Mouse (Mus musculus): ENCODE measurements around the gene Uap1l1. TPM values are rescaled to one million over a fixed set of nuclear protein-coding genes. Genes with fewer than 3 reads are reported as not detected.
"Not testable (repeated sequence)": the region's sequence is repeated elsewhere in the genome, so short reads cannot be mapped to it uniquely, and the experiment has no call there.

Gene Uap1l1
- 9.9 and 14.9 TPM in 2 replicates for polyA plus RNA-seq (2015; fragmentation: Nextera tagmentation; extraction: Ambion mirVana)

DNA sequence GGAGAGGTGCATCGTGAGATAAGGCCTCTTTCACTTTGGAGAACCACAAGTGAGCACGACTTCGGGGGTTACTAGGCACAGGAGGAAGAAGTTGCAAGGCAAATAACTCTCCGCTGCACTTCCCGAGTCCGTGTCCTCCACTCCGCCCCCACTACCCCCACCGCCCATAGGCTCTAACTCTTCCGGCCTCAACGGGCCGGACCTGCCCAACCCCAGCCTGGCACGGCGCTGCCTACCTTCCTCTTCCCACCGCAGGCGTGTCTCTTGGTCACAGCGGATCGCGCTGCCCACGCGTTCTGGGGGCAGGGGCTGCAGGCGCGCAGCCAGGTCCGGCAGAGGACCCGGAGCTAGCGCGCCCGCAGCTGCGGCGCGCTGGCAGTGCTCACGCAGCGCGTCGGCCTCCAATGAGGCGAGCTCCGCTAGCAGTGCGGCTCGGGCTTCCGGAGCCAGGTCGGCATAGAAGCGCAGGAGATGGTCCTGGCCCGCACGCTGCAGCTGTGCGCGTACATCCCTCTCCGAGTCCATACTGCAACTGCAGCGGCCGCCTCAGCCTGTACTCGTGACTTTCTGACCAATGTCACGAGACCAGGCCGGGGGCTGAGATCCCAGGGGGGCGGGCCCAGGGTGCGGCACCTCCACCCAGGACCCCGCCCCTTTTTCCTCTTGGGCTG, at the start of gene Uap1l1:
TSS of gene Uap1l1 (minus strand) at position 592 of the 671 bp plus-strand sequence.
- Histone ChIP-seq H3K4me1 (no peaks in the 10 kb centered on the region), H3K27ac (no peak within 1 kb of the TSS), H3K9me3 (no peaks in the 10 kb centered on the region), H3K4me2 (peak within 1 kb of the TSS; percentile 96), H3K36me3 (no peaks in the 10 kb centered on the region; the same call in 1 of the 2 replicates), H3K9ac (peak within 1 kb of the TSS; percentile 83), H3K27me3 (peaks cover 36% of the 10 kb centered on the region), H3K4me3 (peak within 1 kb of the TSS; percentile 66)
- ATAC-seq (ENCODE audit: insufficient number of reproducible peaks, insufficient read depth, low FRiP score, low TSS enrichment, low read depth): peak; percentile 77
- under 1% methylated on average over 54 of the region's 54 CpGs for WGBS

DNA sequence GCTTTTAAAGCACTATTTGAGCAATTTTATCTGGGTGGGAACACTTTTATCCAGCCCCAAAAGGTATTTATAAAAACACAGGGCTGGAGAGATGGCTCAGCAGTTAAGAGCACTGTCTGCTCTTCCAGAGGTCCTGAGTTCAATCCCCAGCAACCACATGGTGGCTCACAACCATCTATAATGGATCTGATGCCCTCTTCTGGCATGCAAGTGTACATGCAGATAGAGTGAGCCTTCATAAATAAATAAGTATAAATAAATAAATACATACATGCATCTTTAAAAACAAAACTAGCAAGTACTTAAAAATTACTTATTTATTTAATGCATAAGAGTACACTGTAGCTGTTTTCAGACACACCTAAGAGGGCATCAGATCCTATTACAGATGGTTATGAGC, 48.0 kb upstream of the Uap1l1 start:
- H3K27ac ChIP-seq; H3K36me3 ChIP-seq; ATAC-seq (ENCODE audit: insufficient number of reproducible peaks, insufficient read depth, low FRiP score, low TSS enrichment, low read depth); H3K9ac ChIP-seq; H3K9me3 ChIP-seq; H3K4me3 ChIP-seq; H3K27me3 ChIP-seq; H3K4me1 ChIP-seq; H3K4me2 ChIP-seq: not testable (repeated sequence)

DNA sequence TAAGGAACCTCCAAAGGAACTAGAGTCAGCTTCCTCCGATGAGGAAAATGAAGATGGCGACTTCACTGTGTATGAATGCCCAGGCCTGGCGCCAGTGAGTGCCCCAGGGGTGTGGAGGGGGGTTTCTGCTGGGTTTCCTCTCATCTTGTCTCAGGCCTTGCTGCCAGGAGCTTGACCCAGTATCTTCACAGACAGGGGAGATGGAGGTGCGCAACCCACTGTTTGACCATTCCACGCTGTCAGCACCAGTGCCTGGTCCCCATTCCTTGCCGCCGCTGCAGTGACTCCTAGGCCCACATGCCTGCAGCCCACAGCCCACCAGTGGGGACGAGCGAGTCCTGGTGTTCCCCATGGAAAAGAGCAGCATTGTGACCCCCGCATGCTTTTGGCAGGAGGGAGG, 43.4 kb upstream of the Uap1l1 start:
- no peaks in the 10 kb centered on the region for H3K9me3 ChIP-seq

DNA sequence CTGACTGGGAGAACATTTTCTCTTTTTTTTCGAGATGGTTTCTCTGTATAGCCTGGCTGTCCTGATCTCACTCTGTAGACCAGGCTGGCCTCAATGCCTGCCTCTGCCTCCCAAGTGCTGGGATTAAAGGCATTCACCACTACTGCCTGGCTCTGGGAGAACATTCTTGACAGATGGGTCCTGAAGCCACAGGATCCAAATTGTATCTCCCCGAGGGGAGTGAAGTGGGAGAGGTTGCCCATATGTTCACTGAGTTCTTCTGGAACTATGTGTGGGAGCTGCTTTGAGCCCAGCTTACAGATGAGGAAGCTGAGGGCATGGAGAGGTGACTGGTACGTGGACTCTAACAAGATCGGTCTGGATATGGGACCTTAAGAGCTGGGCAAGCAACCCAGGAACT, 38.5 kb upstream of the Uap1l1 start:
- 86% methylated on average over 4 of the region's 4 CpGs for WGBS
- H3K4me1 ChIP-seq: peaks cover 14% of the 10 kb centered on the region; the same call in 1 of the 2 replicates
- no peak for ATAC-seq (ENCODE audit: insufficient number of reproducible peaks, insufficient read depth, low FRiP score, low TSS enrichment, low read depth)
- no peaks in the 10 kb centered on the region for H3K36me3 ChIP-seq
- no peak overlapping the region for H3K27ac ChIP-seq
- H3K4me2 ChIP-seq: peak overlapping the region; percentile 80
- H3K9me3 ChIP-seq: no peaks in the 10 kb centered on the region
- H3K27me3 ChIP-seq: peaks cover 72% of the 10 kb centered on the region
- H3K9ac ChIP-seq: no peak overlapping the region
- peak overlapping the region; percentile 63 for H3K4me3 ChIP-seq

More for the DNA sequence above, 43.4 kb upstream of the Uap1l1 start:
- H3K27me3 ChIP-seq: peaks cover 29% of the 10 kb centered on the region
- no peak overlapping the region for H3K4me2 ChIP-seq
- no peak overlapping the region for H3K9ac ChIP-seq
- no peaks in the 10 kb centered on the region for H3K4me1 ChIP-seq
- no peak overlapping the region for H3K4me3 ChIP-seq
- no peak for ATAC-seq (ENCODE audit: insufficient number of reproducible peaks, insufficient read depth, low FRiP score, low TSS enrichment, low read depth)
- WGBS: 83% methylated on average over 10 of the region's 10 CpGs
- H3K27ac ChIP-seq: no peak overlapping the region
- no peaks in the 10 kb centered on the region for H3K36me3 ChIP-seq

DNA sequence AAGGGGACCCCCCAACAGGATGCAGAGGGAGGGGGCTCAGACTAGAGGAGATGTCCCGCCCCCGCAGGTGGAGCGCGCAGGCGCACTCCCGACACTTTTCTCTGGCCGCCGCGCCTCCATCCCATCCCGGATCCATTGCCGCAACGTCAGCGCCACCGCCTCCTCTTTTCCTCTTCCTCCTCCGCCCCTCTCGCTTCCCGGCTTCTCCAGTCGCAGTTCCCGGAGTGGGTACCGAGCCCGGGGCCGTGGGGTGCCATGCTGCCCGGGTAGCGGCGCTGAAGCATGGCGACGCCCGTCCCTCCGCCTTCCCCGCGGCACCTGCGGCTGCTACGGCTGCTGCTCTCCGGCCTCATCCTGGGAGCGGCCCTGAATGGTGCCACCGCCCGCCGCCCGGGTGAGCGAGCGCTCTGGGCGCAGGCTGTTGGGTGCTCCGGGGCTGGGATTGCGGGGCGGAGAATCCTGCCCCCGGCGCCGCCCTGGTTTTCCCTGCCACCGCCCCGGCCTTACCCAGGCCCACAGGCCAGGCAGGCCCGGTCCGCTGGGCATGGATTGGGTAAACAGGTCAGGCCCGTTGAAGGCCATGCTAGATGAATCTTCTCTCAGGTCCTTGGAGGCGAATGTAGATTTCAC, 37.6 kb upstream of the Uap1l1 start:
- WGBS: 2% methylated on average over 53 of the region's 54 CpGs
- H3K27ac ChIP-seq: no peak overlapping the region; the same call in 1 of the 2 replicates
- peaks cover 81% of the 10 kb centered on the region for H3K27me3 ChIP-seq
- peak overlapping the region; percentile 80 for H3K4me2 ChIP-seq
- no peaks in the 10 kb centered on the region for H3K9me3 ChIP-seq
- peak overlapping the region; percentile 74 for H3K9ac ChIP-seq
- ATAC-seq (ENCODE audit: insufficient number of reproducible peaks, insufficient read depth, low FRiP score, low TSS enrichment, low read depth): no peak
- H3K4me3 ChIP-seq: peak overlapping the region; percentile 63
- peaks cover 14% of the 10 kb centered on the region; the same call in 1 of the 2 replicates for H3K4me1 ChIP-seq
- H3K36me3 ChIP-seq: no peaks in the 10 kb centered on the region

DNA sequence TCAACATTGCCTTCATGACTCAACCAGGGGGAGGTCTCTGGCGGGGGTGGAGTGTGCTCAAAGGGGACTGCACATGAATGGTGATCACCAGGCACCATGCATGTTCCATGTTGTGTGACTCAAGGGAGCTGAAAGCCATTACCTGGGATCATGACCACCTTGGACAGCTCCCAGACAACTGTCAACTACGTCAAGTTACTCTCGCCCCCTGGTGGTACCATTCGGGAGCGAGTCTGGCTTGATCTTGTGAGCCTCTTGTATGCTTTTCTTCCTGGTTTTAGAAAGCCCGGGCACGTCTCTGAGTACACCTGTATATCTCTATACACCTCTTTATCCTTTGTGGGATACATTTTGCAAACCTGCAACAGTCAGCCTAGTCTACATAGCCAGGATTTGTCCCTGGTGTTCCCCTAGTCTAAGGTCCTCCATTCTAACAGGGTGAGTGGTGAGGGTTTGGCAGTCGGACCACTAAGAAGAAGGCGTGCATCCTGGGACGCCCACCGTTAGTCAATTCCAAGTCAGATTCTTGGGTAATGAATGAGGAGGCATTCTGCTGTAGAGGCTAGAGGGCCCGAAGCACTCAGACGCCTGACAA, 37.0 kb upstream of the Uap1l1 start:
- Histone ChIP-seq H3K4me1 (peaks cover 14% of the 10 kb centered on the region; the same call in 1 of the 2 replicates), H3K27me3 (peaks cover 87% of the 10 kb centered on the region), H3K27ac (no peak overlapping the region; the same call in 1 of the 2 replicates), H3K4me2 (peak overlapping the region; percentile 80), H3K36me3 (no peaks in the 10 kb centered on the region), H3K9ac (peak overlapping the region; percentile 74), H3K9me3 (no peaks in the 10 kb centered on the region), H3K4me3 (peak overlapping the region; percentile 63)
- ATAC-seq (ENCODE audit: insufficient number of reproducible peaks, insufficient read depth, low FRiP score, low TSS enrichment, low read depth): 0 out of 2 replicates have a peak, but pooled peaks have one; percentile 33
- under 1% methylated on average over 13 of the region's 13 CpGs for WGBS

DNA sequence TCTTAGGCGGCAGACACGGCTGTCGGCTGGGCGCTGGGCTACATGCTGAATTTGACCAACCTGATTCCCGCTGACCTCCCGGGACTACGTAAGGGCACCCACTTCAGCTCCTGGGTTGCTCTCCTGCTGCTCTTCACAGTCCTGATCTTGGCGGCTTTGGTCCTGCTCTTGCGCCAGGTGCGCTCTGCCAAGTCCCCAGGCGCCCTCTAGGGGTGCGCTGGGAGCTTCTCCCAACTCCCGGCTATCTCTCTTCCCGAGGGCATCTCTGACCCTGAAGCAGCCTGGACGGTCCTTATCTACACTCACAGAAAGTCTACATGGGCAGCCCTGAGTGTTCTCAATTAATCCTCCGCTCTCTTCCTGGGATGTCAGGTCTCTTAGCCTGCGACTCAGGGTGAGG, 35.3 kb upstream of the Uap1l1 start:
- Histone ChIP-seq H3K36me3 (no peaks in the 10 kb centered on the region), H3K9me3 (no peaks in the 10 kb centered on the region), H3K9ac (no peak overlapping the region), H3K27ac (no peak overlapping the region), H3K4me3 (0 out of 2 replicates have a peak overlapping the region, but pooled peaks have one; percentile 11), H3K4me2 (peak overlapping the region; percentile 37), H3K27me3 (peaks cover 95% of the 10 kb centered on the region), H3K4me1 (peaks cover 23% of the 10 kb centered on the region)
- no peak for ATAC-seq (ENCODE audit: insufficient number of reproducible peaks, insufficient read depth, low FRiP score, low TSS enrichment, low read depth)
- 4% methylated on average over 17 of the region's 17 CpGs for WGBS

DNA sequence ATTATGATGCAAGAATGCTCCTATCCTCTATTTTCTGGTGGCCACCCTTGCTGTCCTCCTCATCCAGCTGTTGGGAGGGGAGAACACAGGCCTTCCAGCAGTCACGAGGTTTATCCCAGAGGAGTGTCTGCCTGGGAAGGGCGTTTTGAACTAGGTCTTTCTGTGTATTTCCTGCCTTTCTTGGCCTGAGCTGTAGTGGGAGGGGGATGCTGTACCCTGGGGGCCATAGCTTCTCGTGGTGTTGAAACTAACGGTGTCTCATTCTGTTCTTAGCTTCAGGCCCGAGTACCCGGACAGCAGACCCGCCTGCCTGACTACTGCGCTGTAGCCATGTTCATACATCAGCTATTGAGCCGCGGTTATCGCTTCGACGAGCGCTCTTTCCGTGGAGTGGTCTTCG, 34.8 kb upstream of the Uap1l1 start:
- no peaks in the 10 kb centered on the region for H3K36me3 ChIP-seq
- H3K27me3 ChIP-seq: peaks cover 96% of the 10 kb centered on the region
- no peaks in the 10 kb centered on the region for H3K9me3 ChIP-seq
- peak overlapping the region; percentile 37 for H3K4me2 ChIP-seq
- H3K4me1 ChIP-seq: peaks cover 26% of the 10 kb centered on the region
- WGBS: 17% methylated on average over 16 of the region's 16 CpGs
- H3K4me3 ChIP-seq: 0 out of 2 replicates have a peak overlapping the region, but pooled peaks have one; percentile 11
- no peak for ATAC-seq (ENCODE audit: insufficient number of reproducible peaks, insufficient read depth, low FRiP score, low TSS enrichment, low read depth)
- no peak overlapping the region for H3K27ac ChIP-seq
- H3K9ac ChIP-seq: no peak overlapping the region

DNA sequence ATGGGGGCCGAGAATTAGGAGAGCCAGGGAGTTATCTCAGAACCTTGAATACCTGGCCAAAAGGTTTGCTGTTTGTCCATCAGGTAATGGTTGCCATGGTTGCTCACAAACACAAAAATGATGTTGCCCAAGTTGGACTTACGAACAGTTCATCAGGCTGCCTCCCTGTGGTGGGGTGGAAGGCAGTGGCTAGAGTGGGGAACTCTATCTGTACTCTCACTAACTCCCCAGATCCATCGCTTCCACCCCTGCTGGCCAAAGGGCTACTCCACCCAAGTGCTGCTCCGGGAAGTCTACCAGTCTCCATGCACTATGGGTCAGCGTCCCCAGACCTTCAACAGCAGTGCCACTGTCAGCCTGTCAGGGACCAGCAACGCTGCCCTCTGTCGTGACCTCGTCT, 33.6 kb upstream of the Uap1l1 start, which contains the start of gene Npdc1:
TSS of gene Npdc1 (plus strand) at position 301 of the 400 bp plus-strand sequence.
- Histone ChIP-seq H3K4me3 (no peak within 1 kb of the TSS), H3K4me2 (no peak within 1 kb of the TSS), H3K27me3 (peaks cover 100% of the 10 kb centered on the region), H3K27ac (no peak within 1 kb of the TSS), H3K4me1 (peaks cover 32% of the 10 kb centered on the region), H3K36me3 (no peaks in the 10 kb centered on the region), H3K9ac (no peak within 1 kb of the TSS), H3K9me3 (no peaks in the 10 kb centered on the region)
- WGBS: 67% methylated on average over 8 of the region's 8 CpGs
- no peak for ATAC-seq (ENCODE audit: insufficient number of reproducible peaks, insufficient read depth, low FRiP score, low TSS enrichment, low read depth)

DNA sequence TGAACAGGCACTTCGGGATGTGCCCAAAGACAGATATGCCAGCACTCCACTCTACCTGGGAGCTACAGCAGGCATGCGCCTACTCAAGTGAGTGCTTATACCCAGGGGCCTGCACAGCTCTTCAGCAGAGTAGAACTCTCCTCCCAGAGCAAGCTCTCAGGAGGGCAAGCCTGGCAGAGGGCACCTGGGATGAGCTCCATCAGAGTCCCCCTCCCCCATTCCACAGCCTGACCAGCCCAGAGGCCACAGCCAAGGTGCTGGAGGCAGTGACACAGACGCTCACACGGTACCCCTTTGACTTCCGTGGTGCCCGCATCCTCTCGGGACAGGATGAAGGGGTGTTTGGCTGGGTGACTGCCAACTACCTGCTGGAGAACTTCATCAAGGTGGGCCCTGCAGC, 32.6 kb upstream of the Uap1l1 start:
- no peak overlapping the region for H3K27ac ChIP-seq
- no peak overlapping the region for H3K4me2 ChIP-seq
- WGBS: 93% methylated on average over 7 of the region's 7 CpGs
- H3K9me3 ChIP-seq: no peaks in the 10 kb centered on the region
- no peak overlapping the region for H3K9ac ChIP-seq
- H3K4me1 ChIP-seq: peaks cover 32% of the 10 kb centered on the region
- no peaks in the 10 kb centered on the region for H3K36me3 ChIP-seq
- no peak for ATAC-seq (ENCODE audit: insufficient number of reproducible peaks, insufficient read depth, low FRiP score, low TSS enrichment, low read depth)
- no peak overlapping the region for H3K4me3 ChIP-seq
- H3K27me3 ChIP-seq: peaks cover 94% of the 10 kb centered on the region

DNA sequence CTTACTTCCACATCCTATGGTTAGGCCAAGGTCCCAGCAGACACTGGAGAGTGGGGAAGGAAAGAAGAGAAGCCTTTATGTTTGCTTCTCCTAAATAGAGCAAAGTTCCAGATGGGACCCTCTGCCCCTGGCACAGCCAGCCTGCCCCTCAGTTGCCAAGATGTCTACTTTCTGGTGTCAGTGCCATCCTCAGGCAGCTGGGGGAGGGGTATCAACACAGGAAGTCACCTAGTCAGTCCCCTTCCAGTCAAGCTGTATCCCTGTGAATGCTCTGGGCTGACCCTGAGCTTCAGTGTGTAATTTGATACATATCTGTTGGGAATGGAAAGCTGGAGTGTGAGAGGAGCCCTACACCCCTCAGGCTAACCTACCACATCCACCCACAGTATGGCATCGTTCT, 31.5 kb upstream of the Uap1l1 start:
- H3K4me1 ChIP-seq: peaks cover 27% of the 10 kb centered on the region
- H3K27me3 ChIP-seq: peaks cover 84% of the 10 kb centered on the region
- H3K4me2 ChIP-seq: no peak overlapping the region
- 24% methylated on average over 1 of the region's 1 CpGs for WGBS
- H3K4me3 ChIP-seq: no peak overlapping the region
- no peak for ATAC-seq (ENCODE audit: insufficient number of reproducible peaks, insufficient read depth, low FRiP score, low TSS enrichment, low read depth)
- no peaks in the 10 kb centered on the region for H3K9me3 ChIP-seq
- no peaks in the 10 kb centered on the region for H3K36me3 ChIP-seq
- no peak overlapping the region for H3K9ac ChIP-seq
- H3K27ac ChIP-seq: no peak overlapping the region

Measured in embryonic facial prominence, embryonic 13.5 days (tissue).